Mouse (Mus musculus): Measurements from ENCODE around the gene Gm4884. TPM values are rescaled to one million over a fixed set of nuclear protein-coding genes. Genes with fewer than 3 reads are reported as not detected.
"Not testable (repeated sequence)": the region's sequence is repeated elsewhere in the genome, so short reads cannot be mapped to it uniquely, and the experiment has no call there.

Gm4884 gene
- not detected in 2 replicates for polyA plus RNA-seq (2015; fragmentation: Nextera tagmentation; extraction: Ambion mirVana)

- DNase-seq (ENCODE audit: low spot score), result not testable (repeated sequence)
Observed at GRCm38 (mm10) chr7:41032419-41032818, at the start of gene Gm4884. Gene Gm4884, plus strand, starts transcription at chr7:41032719.

GRCm38 (mm10) chr7:40987243-40987642 lies 45.3 kb upstream of the Gm4884 start, which contains the start of gene 4930433I11Rik:
Gene 4930433I11Rik, plus strand, starts transcription at chr7:40987543.
- DNase-seq (ENCODE audit: low spot score), result no peak

DNA sequence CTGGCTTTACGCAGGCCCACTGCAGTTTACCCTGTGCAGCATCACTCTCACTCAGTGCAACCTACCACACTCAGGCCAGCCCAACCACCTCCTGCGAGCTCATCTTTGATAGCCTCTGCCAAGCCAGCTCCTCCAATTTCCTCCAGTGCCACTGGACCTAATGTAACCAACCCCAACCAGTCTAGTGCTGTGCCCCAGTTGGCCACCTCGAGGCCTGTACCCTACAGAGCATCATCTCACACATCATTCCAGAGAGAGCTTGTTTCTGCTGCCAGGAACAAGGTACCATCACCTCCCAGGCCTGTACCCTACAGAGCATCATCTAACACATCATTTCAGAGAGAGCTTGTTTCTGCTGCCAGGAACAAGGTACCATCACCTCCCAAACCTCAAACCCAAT lies 11.5 kb downstream of the Gm4884 start:
- DNase-seq (ENCODE audit: low spot score), result not testable (repeated sequence)

Other genes with a start within 250 kb of the Gm4884 start
- gene Vstm2b, start 134.4 kb upstream of the Gm4884 start, polyA plus RNA-seq (2015; fragmentation: Nextera tagmentation; extraction: Ambion mirVana), result 0.36 and 0.48 TPM in 2 replicates
- not detected in 2 replicates for gene 4930433I11Rik, start 45.2 kb upstream of the Gm4884 start, polyA plus RNA-seq (2015; fragmentation: Nextera tagmentation; extraction: Ambion mirVana)
- not detected in 2 replicates for gene Gm5592, start 121.1 kb downstream of the Gm4884 start, polyA plus RNA-seq (2015; fragmentation: Nextera tagmentation; extraction: Ambion mirVana)

All from thymus, postnatal 0 days (tissue).